Mouse (Mus musculus): ENCODE data around the gene P4ha1. TPM values are rescaled to one million over a fixed set of nuclear protein-coding genes. Genes with fewer than 3 reads are reported as not detected.

P4ha1 gene
- polyA plus RNA-seq, 1 experiment from 2014 or later = 51.2 TPM

GRCm38 (mm10) chr10:59349536-59349935 is 26.4 kb downstream of the P4ha1 start:
- H3K27ac ChIP-seq = no peak overlapping the region
- no peak overlapping the region for H3K4me3 ChIP-seq
- H3K4me1 ChIP-seq (replicated peaks) = no peaks in the 10 kb centered on the region
- H3K9me3 ChIP-seq (replicated peaks) = no peaks in the 10 kb centered on the region
- no peak overlapping the region for H3K9ac ChIP-seq
- no peaks in the 10 kb centered on the region for H3K27me3 ChIP-seq
- no peak overlapping the region for H3K4me2 ChIP-seq
- H3K36me3 ChIP-seq = peaks cover 78% of the 10 kb centered on the region
- no peak for ATAC-seq (replicated peaks; ENCODE audit: insufficient number of reproducible peaks, insufficient read depth, low FRiP score, low read depth)
- 81% methylated on average over 2 of the region's 2 CpGs for WGBS

GRCm38 (mm10) chr10:59353065-59353464 is 30.0 kb downstream of the P4ha1 start:
- Histone ChIP-seq H3K27ac (no peak overlapping the region), H3K4me1 (replicated peaks) (no peaks in the 10 kb centered on the region), H3K4me3 (no peak overlapping the region), H3K9me3 (replicated peaks) (no peaks in the 10 kb centered on the region), H3K36me3 (peaks cover 65% of the 10 kb centered on the region), H3K9ac (no peak overlapping the region), H3K4me2 (no peak overlapping the region), H3K27me3 (no peaks in the 10 kb centered on the region)
- WGBS = 34% methylated on average over 1 of the region's 1 CpGs
- no peak for ATAC-seq (replicated peaks; ENCODE audit: insufficient number of reproducible peaks, insufficient read depth, low FRiP score, low read depth)

- 88% methylated on average over 12 of the region's 12 CpGs for WGBS
- no peaks in the 10 kb centered on the region for H3K9me3 ChIP-seq (replicated peaks)
- H3K9ac ChIP-seq = no peak overlapping the region
- H3K4me2 ChIP-seq = no peak overlapping the region
- H3K4me3 ChIP-seq = no peak overlapping the region
- no peak overlapping the region for H3K27ac ChIP-seq
- H3K27me3 ChIP-seq = no peaks in the 10 kb centered on the region
- H3K4me1 ChIP-seq (replicated peaks) = no peaks in the 10 kb centered on the region
- H3K36me3 ChIP-seq = peaks cover 56% of the 10 kb centered on the region
- no peak for ATAC-seq (replicated peaks; ENCODE audit: insufficient number of reproducible peaks, insufficient read depth, low FRiP score, low read depth)
Observed at GRCm38 (mm10) chr10:59354120-59354519, 31.0 kb downstream of the P4ha1 start.

GRCm38 (mm10) chr10:59355020-59355419 is 31.9 kb downstream of the P4ha1 start:
- ATAC-seq (replicated peaks; ENCODE audit: insufficient number of reproducible peaks, insufficient read depth, low FRiP score, low read depth) = no peak
- WGBS = 88% methylated on average over 8 of the region's 8 CpGs
- H3K4me3 ChIP-seq = no peak overlapping the region
- no peak overlapping the region for H3K27ac ChIP-seq
- H3K4me1 ChIP-seq (replicated peaks) = no peaks in the 10 kb centered on the region
- no peak overlapping the region for H3K9ac ChIP-seq
- H3K27me3 ChIP-seq = no peaks in the 10 kb centered on the region
- H3K36me3 ChIP-seq = peaks cover 56% of the 10 kb centered on the region
- H3K9me3 ChIP-seq (replicated peaks) = no peaks in the 10 kb centered on the region
- no peak overlapping the region for H3K4me2 ChIP-seq

GRCm38 (mm10) chr10:59358744-59359143 is 35.6 kb downstream of the P4ha1 start:
- no peak overlapping the region for H3K27ac ChIP-seq
- no peak overlapping the region for H3K4me2 ChIP-seq
- no peaks in the 10 kb centered on the region for H3K9me3 ChIP-seq (replicated peaks)
- H3K9ac ChIP-seq = no peak overlapping the region
- ATAC-seq (replicated peaks; ENCODE audit: insufficient number of reproducible peaks, insufficient read depth, low FRiP score, low read depth) = no peak
- no peak overlapping the region for H3K4me3 ChIP-seq
- H3K36me3 ChIP-seq = peaks cover 60% of the 10 kb centered on the region
- WGBS = 85% methylated on average over 4 of the region's 4 CpGs
- no peaks in the 10 kb centered on the region for H3K27me3 ChIP-seq
- no peaks in the 10 kb centered on the region for H3K4me1 ChIP-seq (replicated peaks)

GRCm38 (mm10) chr10:59363208-59363607 is 40.1 kb downstream of the P4ha1 start:
- Histone ChIP-seq H3K27ac (no peak overlapping the region), H3K27me3 (no peaks in the 10 kb centered on the region), H3K36me3 (peaks cover 62% of the 10 kb centered on the region), H3K4me1 (replicated peaks) (no peaks in the 10 kb centered on the region), H3K4me3 (no peak overlapping the region), H3K4me2 (no peak overlapping the region), H3K9ac (no peak overlapping the region), H3K9me3 (replicated peaks) (no peaks in the 10 kb centered on the region)
- ATAC-seq (replicated peaks; ENCODE audit: insufficient number of reproducible peaks, insufficient read depth, low FRiP score, low read depth) = no peak
- 74% methylated on average over 2 of the region's 2 CpGs for WGBS

- ATAC-seq (replicated peaks; ENCODE audit: insufficient number of reproducible peaks, insufficient read depth, low FRiP score, low read depth) = no peak
- WGBS = 90% methylated on average over 3 of the region's 3 CpGs
Observed at GRCm38 (mm10) chr10:59364551-59364950, 41.5 kb downstream of the P4ha1 start.

GRCm38 (mm10) chr10:59365804-59366589 is 42.9 kb downstream of the P4ha1 start:
- H3K36me3 ChIP-seq = peaks cover 73% of the 10 kb centered on the region
- H3K27ac ChIP-seq = no peak overlapping the region
- no peaks in the 10 kb centered on the region for H3K4me1 ChIP-seq (replicated peaks)
- ATAC-seq (replicated peaks; ENCODE audit: insufficient number of reproducible peaks, insufficient read depth, low FRiP score, low read depth) = no peak
- H3K27me3 ChIP-seq = no peaks in the 10 kb centered on the region
- no peak overlapping the region for H3K4me3 ChIP-seq
- 87% methylated on average over 5 of the region's 5 CpGs for WGBS
- no peak overlapping the region for H3K9ac ChIP-seq
- no peaks in the 10 kb centered on the region for H3K9me3 ChIP-seq (replicated peaks)
- no peak overlapping the region for H3K4me2 ChIP-seq

More at GRCm38 (mm10) chr10:59364551-59364950, 41.5 kb downstream of the P4ha1 start:
- Histone ChIP-seq H3K9ac (no peak overlapping the region), H3K4me1 (replicated peaks) (no peaks in the 10 kb centered on the region), H3K4me3 (no peak overlapping the region), H3K9me3 (replicated peaks) (no peaks in the 10 kb centered on the region), H3K4me2 (no peak overlapping the region), H3K27me3 (no peaks in the 10 kb centered on the region), H3K27ac (no peak overlapping the region), H3K36me3 (peaks cover 71% of the 10 kb centered on the region)

GRCm38 (mm10) chr10:59366746-59367145 is 43.6 kb downstream of the P4ha1 start:
- Histone ChIP-seq H3K27ac (no peak overlapping the region), H3K9me3 (replicated peaks) (no peaks in the 10 kb centered on the region), H3K4me2 (no peak overlapping the region), H3K4me1 (replicated peaks) (no peaks in the 10 kb centered on the region), H3K36me3 (peaks cover 75% of the 10 kb centered on the region), H3K4me3 (no peak overlapping the region), H3K27me3 (no peaks in the 10 kb centered on the region), H3K9ac (no peak overlapping the region)
- 93% methylated on average over 4 of the region's 4 CpGs for WGBS
- ATAC-seq (replicated peaks; ENCODE audit: insufficient number of reproducible peaks, insufficient read depth, low FRiP score, low read depth) = no peak

GRCm38 (mm10) chr10:59367206-59367605 is 44.1 kb downstream of the P4ha1 start:
- Histone ChIP-seq H3K9ac (no peak overlapping the region), H3K4me2 (no peak overlapping the region), H3K27me3 (no peaks in the 10 kb centered on the region), H3K4me3 (no peak overlapping the region), H3K27ac (no peak overlapping the region), H3K4me1 (replicated peaks) (no peaks in the 10 kb centered on the region), H3K36me3 (peaks cover 71% of the 10 kb centered on the region), H3K9me3 (replicated peaks) (no peaks in the 10 kb centered on the region)
- WGBS = 71% methylated on average over 4 of the region's 4 CpGs
- no peak for ATAC-seq (replicated peaks; ENCODE audit: insufficient number of reproducible peaks, insufficient read depth, low FRiP score, low read depth)

GRCm38 (mm10) chr10:59368729-59369128 is 45.6 kb downstream of the P4ha1 start:
- no peaks in the 10 kb centered on the region for H3K4me1 ChIP-seq (replicated peaks)
- H3K9ac ChIP-seq = no peak overlapping the region
- WGBS = 89% methylated on average over 8 of the region's 8 CpGs
- no peaks in the 10 kb centered on the region for H3K27me3 ChIP-seq
- ATAC-seq (replicated peaks; ENCODE audit: insufficient number of reproducible peaks, insufficient read depth, low FRiP score, low read depth) = no peak
- H3K27ac ChIP-seq = no peak overlapping the region
- peaks cover 68% of the 10 kb centered on the region for H3K36me3 ChIP-seq
- no peak overlapping the region for H3K4me2 ChIP-seq
- no peaks in the 10 kb centered on the region for H3K9me3 ChIP-seq (replicated peaks)
- H3K4me3 ChIP-seq = no peak overlapping the region

GRCm38 (mm10) chr10:59369426-59369825 is 46.3 kb downstream of the P4ha1 start:
- Histone ChIP-seq H3K4me1 (replicated peaks) (no peaks in the 10 kb centered on the region), H3K27ac (no peak overlapping the region), H3K9me3 (replicated peaks) (no peaks in the 10 kb centered on the region), H3K36me3 (peaks cover 67% of the 10 kb centered on the region), H3K27me3 (no peaks in the 10 kb centered on the region), H3K9ac (no peak overlapping the region), H3K4me2 (no peak overlapping the region), H3K4me3 (no peak overlapping the region)
- WGBS = 86% methylated on average over 9 of the region's 9 CpGs
- no peak for ATAC-seq (replicated peaks; ENCODE audit: insufficient number of reproducible peaks, insufficient read depth, low FRiP score, low read depth)
